Mouse (Mus musculus): ENCODE data around the gene Appbp2. TPM values are rescaled to one million over a fixed set of nuclear protein-coding genes. Genes with fewer than 3 reads are reported as not detected.
"Not testable (repeated sequence)": the region's sequence is repeated elsewhere in the genome, so short reads cannot be mapped to it uniquely, and the experiment has no call there.

The Appbp2 gene
- polyA plus RNA-seq, 1 experiment from 2014 or later, result 17.5 TPM

DNA sequence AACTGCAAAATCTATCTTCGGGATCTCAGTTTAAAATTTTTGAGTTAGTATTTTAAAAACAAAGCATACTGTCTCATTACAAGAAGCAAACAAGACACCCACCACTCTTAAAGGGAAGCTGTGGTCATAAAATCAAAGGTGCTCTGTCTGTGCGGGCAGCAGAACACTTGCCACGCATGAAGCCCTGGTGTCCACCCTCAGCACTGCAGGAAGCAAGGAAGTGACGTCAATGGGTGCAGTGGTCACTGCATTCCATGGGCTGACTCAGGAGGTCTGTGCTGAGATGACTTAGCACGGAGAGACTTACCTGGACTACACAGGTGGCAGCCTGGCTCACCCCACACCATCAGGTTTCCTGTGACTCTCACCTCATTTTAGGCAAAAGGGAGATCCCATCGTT, 57.2 kb downstream of the Appbp2 start:
- Histone ChIP-seq H3K9me3 (ENCODE audit: control insufficient read depth) (no peaks in the 10 kb centered on the region), H3K9ac (ENCODE audit: low read depth, low read length) (no peak overlapping the region), H3K4me3 (ENCODE audit: low read depth, low read length) (no peak overlapping the region), H3K4me2 (replicated peaks; ENCODE audit: low read depth) (no peak overlapping the region), H3K4me1 (replicated peaks; ENCODE audit: control insufficient read depth, insufficient read depth, low read length) (no peaks in the 10 kb centered on the region), H3K27ac (ENCODE audit: low read depth, low read length) (no peak overlapping the region), H3K36me3 (ENCODE audit: control insufficient read depth, insufficient read depth) (no peaks in the 10 kb centered on the region), H3K27me3 (replicated peaks; ENCODE audit: control insufficient read depth, insufficient read depth, low read length) (no peaks in the 10 kb centered on the region; the same call in 1 of the 2 replicates)
- no peak for TF ChIP-seq CTCF (IDR thresholded peaks at IDR 0.05; ENCODE audit: low read depth)
- 77% methylated on average over 6 of the region's 6 CpGs for WGBS
- ATAC-seq, result no peak

DNA sequence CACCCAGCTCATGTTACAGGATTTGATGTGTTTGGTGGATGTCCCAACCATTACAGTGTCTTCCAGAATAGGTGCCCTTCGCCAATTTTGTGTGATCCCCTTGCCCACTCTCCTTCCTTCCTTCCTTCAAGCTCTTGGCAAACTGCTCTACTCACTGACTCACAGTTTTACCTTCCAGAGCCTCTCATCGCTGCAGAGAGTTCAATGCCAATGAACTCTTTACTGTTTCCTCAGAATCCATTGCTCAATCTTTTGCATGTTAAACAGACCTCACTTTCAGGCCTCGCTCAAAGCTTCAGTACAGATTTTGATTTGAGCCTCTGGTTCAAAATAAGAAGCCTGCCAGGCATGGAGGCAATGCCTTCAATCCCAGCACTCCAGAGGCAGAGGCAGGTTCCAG, 59.0 kb downstream of the Appbp2 start:
- no peaks in the 10 kb centered on the region; the same call in 1 of the 2 replicates for H3K27me3 ChIP-seq (replicated peaks; ENCODE audit: control insufficient read depth, insufficient read depth, low read length)
- ATAC-seq, result no peak
- TF ChIP-seq CTCF (IDR thresholded peaks at IDR 0.05; ENCODE audit: low read depth), result no peak
- H3K4me1 ChIP-seq (replicated peaks; ENCODE audit: control insufficient read depth, insufficient read depth, low read length), result no peaks in the 10 kb centered on the region
- no peaks in the 10 kb centered on the region for H3K9me3 ChIP-seq (ENCODE audit: control insufficient read depth)
- H3K4me3 ChIP-seq (ENCODE audit: low read depth, low read length), result no peak overlapping the region
- 71% methylated on average over 3 of the region's 3 CpGs for WGBS
- no peaks in the 10 kb centered on the region for H3K36me3 ChIP-seq (ENCODE audit: control insufficient read depth, insufficient read depth)
- no peak overlapping the region for H3K27ac ChIP-seq (ENCODE audit: low read depth, low read length)
- H3K4me2 ChIP-seq (replicated peaks; ENCODE audit: low read depth), result no peak overlapping the region
- no peak overlapping the region for H3K9ac ChIP-seq (ENCODE audit: low read depth, low read length)

DNA sequence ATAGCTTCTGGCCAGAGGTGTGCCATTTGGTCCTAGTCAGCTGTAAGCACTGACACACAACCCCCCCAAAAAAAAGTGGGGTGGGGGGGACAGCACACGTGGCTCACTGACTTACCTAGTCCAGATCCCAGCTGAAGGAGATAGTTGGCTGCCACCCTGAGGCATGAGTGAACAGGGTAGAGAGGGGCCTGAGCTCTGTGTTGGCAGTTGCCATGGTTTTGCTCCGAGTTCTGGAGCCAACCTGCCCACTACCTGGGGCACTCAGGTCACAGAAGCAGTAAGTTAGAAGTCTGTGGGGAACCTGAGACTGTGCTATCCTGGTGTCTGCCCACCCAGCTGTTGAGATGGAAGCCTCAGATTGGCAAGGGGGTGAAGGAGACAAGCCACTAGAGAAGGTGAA, 64.1 kb downstream of the Appbp2 start:
- Histone ChIP-seq H3K27me3 (replicated peaks; ENCODE audit: control insufficient read depth, insufficient read depth, low read length) (no peaks in the 10 kb centered on the region; the same call in 1 of the 2 replicates), H3K4me2 (replicated peaks; ENCODE audit: low read depth) (no peak overlapping the region; the same call in 1 of the 2 replicates), H3K36me3 (ENCODE audit: control insufficient read depth, insufficient read depth) (no peaks in the 10 kb centered on the region), H3K4me1 (replicated peaks; ENCODE audit: control insufficient read depth, insufficient read depth, low read length) (no peaks in the 10 kb centered on the region), H3K4me3 (ENCODE audit: low read depth, low read length) (no peak overlapping the region), H3K27ac (ENCODE audit: low read depth, low read length) (no peak overlapping the region), H3K9me3 (ENCODE audit: control insufficient read depth) (no peaks in the 10 kb centered on the region), H3K9ac (ENCODE audit: low read depth, low read length) (no peak overlapping the region)
- no peak for ATAC-seq
- 45% methylated on average over 2 of the region's 2 CpGs for WGBS
- TF ChIP-seq CTCF (IDR thresholded peaks at IDR 0.05; ENCODE audit: low read depth), result no peak

DNA sequence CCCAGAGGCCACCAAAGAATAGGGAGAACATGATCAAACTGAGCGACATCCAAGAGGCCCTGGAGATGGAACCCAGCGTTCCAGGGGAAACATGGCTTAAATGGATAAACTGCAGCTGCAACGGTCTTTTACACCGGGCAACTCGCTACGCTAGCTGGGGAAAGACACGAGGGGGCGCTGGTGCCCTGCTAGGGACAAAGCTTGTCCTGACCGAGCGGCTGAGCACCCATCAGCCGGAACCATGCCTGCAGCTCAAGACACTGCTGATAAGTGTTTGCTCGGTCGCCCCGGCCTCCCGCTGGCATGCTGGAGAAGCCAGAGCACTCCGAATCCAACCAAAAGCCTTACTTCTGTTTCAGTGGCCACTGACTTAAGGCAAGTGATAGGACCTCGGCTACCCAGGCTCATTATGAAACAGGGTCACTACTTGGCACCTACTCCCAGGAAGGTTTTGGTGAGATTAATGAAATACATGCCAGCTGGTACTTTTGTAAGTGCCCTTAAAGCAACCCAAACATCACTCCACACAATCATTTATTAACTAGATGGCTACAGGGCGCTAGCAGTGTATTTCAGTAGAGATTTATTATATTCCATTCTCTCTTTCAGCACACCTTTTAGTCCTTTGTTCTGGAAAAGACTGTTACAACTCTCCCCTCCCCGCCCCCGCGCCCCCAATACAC, 64.7 kb downstream of the Appbp2 start, which contains the start of gene 1700125H20Rik:
Gene 1700125H20Rik (plus strand): TSS at position 347 of the 683 bp plus-strand sequence.
- Histone ChIP-seq H3K27ac (ENCODE audit: low read depth, low read length) (no peak within 1 kb of the TSS), H3K36me3 (ENCODE audit: control insufficient read depth, insufficient read depth) (no peaks in the 10 kb centered on the region), H3K27me3 (replicated peaks; ENCODE audit: control insufficient read depth, insufficient read depth, low read length) (no peaks in the 10 kb centered on the region; the same call in 1 of the 2 replicates), H3K4me1 (replicated peaks; ENCODE audit: control insufficient read depth, insufficient read depth, low read length) (no peaks in the 10 kb centered on the region), H3K4me2 (replicated peaks; ENCODE audit: low read depth) (peak within 1 kb of the TSS; percentile 65), H3K9me3 (ENCODE audit: control insufficient read depth) (no peaks in the 10 kb centered on the region), H3K4me3 (ENCODE audit: low read depth, low read length) (no peak within 1 kb of the TSS; the same call in 1 of the 2 replicates), H3K9ac (ENCODE audit: low read depth, low read length) (peak within 1 kb of the TSS; percentile 3; the same call in 1 of the 2 replicates)
- ATAC-seq, result peak; percentile 76
- peak; percentile 98 for TF ChIP-seq CTCF (IDR thresholded peaks at IDR 0.05; ENCODE audit: low read depth)
- WGBS, result 9% methylated on average over 21 of the region's 21 CpGs

DNA sequence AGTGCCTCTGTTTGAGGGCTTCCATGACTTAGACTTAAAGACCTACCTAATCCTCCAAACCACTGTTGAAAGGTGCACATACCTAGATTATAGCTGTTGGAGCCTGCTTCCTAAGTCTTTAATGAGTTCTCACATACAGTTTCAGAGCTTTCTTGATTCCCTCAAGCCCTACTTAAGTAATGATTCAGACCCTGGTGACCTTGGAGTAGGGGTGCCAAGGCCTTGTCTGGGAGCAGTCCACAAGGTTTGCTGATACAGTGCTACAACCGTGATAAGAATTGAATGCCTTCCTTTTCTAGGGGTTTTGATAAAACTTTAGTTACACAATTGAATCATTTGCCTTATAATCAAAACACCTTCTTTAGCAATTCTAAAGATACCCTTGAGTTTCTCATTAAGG, 67.4 kb downstream of the Appbp2 start:
- ATAC-seq, result no peak
- Histone ChIP-seq H3K9me3 (ENCODE audit: control insufficient read depth) (no peaks in the 10 kb centered on the region), H3K27me3 (replicated peaks; ENCODE audit: control insufficient read depth, insufficient read depth, low read length) (no peaks in the 10 kb centered on the region), H3K4me3 (ENCODE audit: low read depth, low read length) (no peak overlapping the region), H3K9ac (ENCODE audit: low read depth, low read length) (no peak overlapping the region), H3K4me2 (replicated peaks; ENCODE audit: low read depth) (no peak overlapping the region), H3K27ac (ENCODE audit: low read depth, low read length) (no peak overlapping the region), H3K4me1 (replicated peaks; ENCODE audit: control insufficient read depth, insufficient read depth, low read length) (no peaks in the 10 kb centered on the region), H3K36me3 (ENCODE audit: control insufficient read depth, insufficient read depth) (no peaks in the 10 kb centered on the region)
- 59% methylated on average over 1 of the region's 1 CpGs for WGBS
- TF ChIP-seq CTCF (IDR thresholded peaks at IDR 0.05; ENCODE audit: low read depth), result no peak

DNA sequence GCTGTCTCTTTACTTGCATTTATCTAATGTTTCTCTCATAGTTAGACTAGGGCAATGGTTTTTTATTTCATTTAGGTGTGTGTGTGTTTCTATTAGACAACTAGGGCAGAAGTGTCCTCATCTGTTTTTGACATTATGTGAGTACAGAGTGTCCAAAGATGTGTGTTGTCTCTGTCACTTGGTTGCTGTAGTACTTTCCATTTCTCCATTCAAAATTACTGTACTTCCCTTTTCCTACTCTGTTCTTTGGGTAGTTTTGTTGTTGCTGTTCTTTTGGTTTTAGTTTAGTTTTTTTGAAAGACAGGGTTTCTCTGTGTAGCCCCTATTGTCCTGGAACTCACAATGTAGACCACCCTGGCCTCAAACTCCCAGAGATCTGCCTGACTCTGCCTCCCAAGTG, 70.6 kb downstream of the Appbp2 start:
- H3K27me3 ChIP-seq (replicated peaks; ENCODE audit: control insufficient read depth, insufficient read depth, low read length), result no peaks in the 10 kb centered on the region
- no peak for TF ChIP-seq CTCF (IDR thresholded peaks at IDR 0.05; ENCODE audit: low read depth)
- no peaks in the 10 kb centered on the region for H3K9me3 ChIP-seq (ENCODE audit: control insufficient read depth)
- H3K9ac ChIP-seq (ENCODE audit: low read depth, low read length), result no peak overlapping the region
- H3K27ac ChIP-seq (ENCODE audit: low read depth, low read length), result no peak overlapping the region
- H3K36me3 ChIP-seq (ENCODE audit: control insufficient read depth, insufficient read depth), result no peaks in the 10 kb centered on the region
- ATAC-seq, result no peak
- no peak overlapping the region for H3K4me3 ChIP-seq (ENCODE audit: low read depth, low read length)
- no peaks in the 10 kb centered on the region for H3K4me1 ChIP-seq (replicated peaks; ENCODE audit: control insufficient read depth, insufficient read depth, low read length)
- no peak overlapping the region for H3K4me2 ChIP-seq (replicated peaks; ENCODE audit: low read depth)

DNA sequence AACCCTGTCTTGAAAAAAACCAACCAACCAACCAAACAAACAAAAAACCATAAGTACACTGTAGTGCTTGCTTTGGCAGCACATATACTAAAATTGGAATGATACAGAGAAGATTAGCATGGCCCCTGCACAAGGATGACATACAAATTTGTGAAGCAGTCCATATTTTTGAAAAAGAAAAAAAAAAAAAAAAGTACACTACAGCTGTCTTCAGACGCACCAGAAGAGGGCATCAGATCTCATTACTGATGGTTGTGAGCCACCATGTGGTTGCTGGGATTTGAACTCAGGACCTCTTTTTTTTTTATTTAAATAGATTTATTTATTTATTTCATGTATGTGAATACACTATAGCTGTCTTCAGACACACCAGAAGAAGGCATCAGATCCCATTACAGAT, 71.9 kb downstream of the Appbp2 start:
- not testable (repeated sequence) for H3K4me3 ChIP-seq (ENCODE audit: low read depth, low read length); H3K36me3 ChIP-seq (ENCODE audit: control insufficient read depth, insufficient read depth); H3K9ac ChIP-seq (ENCODE audit: low read depth, low read length); H3K27me3 ChIP-seq (replicated peaks; ENCODE audit: control insufficient read depth, insufficient read depth, low read length); ATAC-seq; H3K4me2 ChIP-seq (replicated peaks; ENCODE audit: low read depth); H3K9me3 ChIP-seq (ENCODE audit: control insufficient read depth); H3K4me1 ChIP-seq (replicated peaks; ENCODE audit: control insufficient read depth, insufficient read depth, low read length); H3K27ac ChIP-seq (ENCODE audit: low read depth, low read length)
- 88% methylated on average over 1 of the region's 1 CpGs for WGBS

Data from intestine, postnatal 0 days (tissue).